Mouse (Mus musculus) bone marrow macrophage, adult 2 months (primary cell): ENCODE results near the gene Ecm1.

ENCODE experiments used
- CTCF ChIP-seq: IDR thresholded peaks from 2 replicates; pipeline ENCODE4 v1.5.1; 2012; ENCODE audit warnings: low read depth, mild to moderate bottlenecking, low read length, moderate library complexity
- POLR2A ChIP-seq: IDR thresholded peaks from 2 replicates; pipeline ENCODE4 v1.6.1; 2012; ENCODE audit warnings: mild to moderate bottlenecking, low read depth, low read length, borderline replicate concordance

DNA sequence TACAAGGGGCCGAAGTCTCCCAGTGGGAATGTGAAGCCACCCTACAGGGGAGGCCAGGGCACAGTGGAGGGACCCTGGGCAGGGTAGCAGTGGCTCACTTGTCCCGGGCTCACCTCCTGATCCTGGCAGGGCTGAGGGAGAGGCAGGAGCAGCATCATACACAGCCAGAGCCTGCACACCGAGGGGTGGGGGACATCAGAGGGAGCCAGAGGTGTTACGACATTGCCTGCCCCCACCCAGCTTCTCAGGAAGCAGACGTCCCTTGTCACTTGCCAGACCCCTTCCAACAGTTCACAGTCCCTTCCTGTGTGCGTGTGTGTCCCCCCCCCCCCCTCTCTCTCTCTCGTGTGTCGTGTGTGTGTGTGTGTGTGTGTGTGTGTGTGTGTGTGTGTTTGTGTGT is 54.5 kb downstream of the Ecm1 start:
- TF ChIP-seq POLR2A (no peak), CTCF (no peak)
